In genomic region chr15:26913427-26913826, GRCm38 (mm10) we compare ENCODE assay signal across 26 mouse cellular contexts. TPM values are rescaled to one million over a fixed set of nuclear protein-coding genes. Genes with fewer than 3 reads are reported as not detected.
DNase-seq lines count a peak whose midpoint lies in the region; ATAC-seq lines count a peak whose summit lies in the region.
"Had no signal": no experiment of that assay in that cellular context is flagged by ENCODE, and none has a peak within 500 bp of the region (broad histone marks: within the 10 kb centered on the region; RNA-seq: fewer than 3 reads in every experiment).

No protein-coding gene starts in this region.

- peak; percentile 5 for DNase-seq in adrenal gland, postnatal 10 days
- DNase-seq in adrenal gland, postnatal 14 days, result no peak
- no peak for DNase-seq in lung, postnatal 25 days (ENCODE audit: low spot score)
- DNase-seq in lung, postnatal 4 days, result peak; percentile 4 to 23
- DNase-seq: adrenal gland, adult 2 months; adrenal gland, postnatal 36 days; cerebellum, adult 18-20 months; cerebellum, adult 9-10 months; cerebellum, postnatal 14 days; gastrocnemius, postnatal 10 days; gastrocnemius, postnatal 36 days; heart, adult 2 months; heart, postnatal 14 days; heart, postnatal 4 days had no signal

- H3K4me3 ChIP-seq in lung, embryonic 16.5 days (ENCODE audit: low read length), result no peak overlapping the region
- no peak overlapping the region for H3K4me3 ChIP-seq in forebrain, embryonic 16.5 days (replicated peaks; ENCODE audit: low read length)
- H3K4me3 ChIP-seq: forebrain, embryonic 10.5 days; heart, adult 2 months; heart, embryonic 10.5 days; heart, embryonic 13.5 days had no signal

- no peaks in the 10 kb centered on the region for H3K9me3 ChIP-seq in lung, embryonic 16.5 days (ENCODE audit: control insufficient read depth, low read length)
- no peaks in the 10 kb centered on the region for H3K9me3 ChIP-seq in forebrain, embryonic 16.5 days (ENCODE audit: control insufficient read depth, low read length)
- H3K9me3 ChIP-seq: heart, embryonic 13.5 days had no signal

- H3K9ac ChIP-seq in lung, embryonic 16.5 days (ENCODE audit: low read length), result no peak overlapping the region
- H3K9ac ChIP-seq in forebrain, embryonic 16.5 days (replicated peaks; ENCODE audit: low read depth, low read length), result no peak overlapping the region
- H3K9ac ChIP-seq: heart, embryonic 13.5 days; hindbrain, embryonic 14.5 days had no signal

- H3K27me3 ChIP-seq in lung, embryonic 16.5 days (ENCODE audit: control insufficient read depth, insufficient read depth, low read depth, low read length), result no peaks in the 10 kb centered on the region
- no peaks in the 10 kb centered on the region for H3K27me3 ChIP-seq in forebrain, embryonic 16.5 days (replicated peaks; ENCODE audit: control insufficient read depth, insufficient read depth, low read length)
- H3K27me3 ChIP-seq: CH12.LX; heart, embryonic 13.5 days had no signal

- H3K4me1 ChIP-seq in lung, embryonic 16.5 days (replicated peaks; ENCODE audit: control insufficient read depth, insufficient read depth, low read length), result no peaks in the 10 kb centered on the region
- H3K4me1 ChIP-seq in forebrain, embryonic 16.5 days (replicated peaks; ENCODE audit: control insufficient read depth, insufficient read depth, low read length), result no peaks in the 10 kb centered on the region
- H3K4me1 ChIP-seq: forebrain, embryonic 10.5 days; heart, embryonic 10.5 days; heart, embryonic 13.5 days had no signal

- ATAC-seq in lung, embryonic 16.5 days (ENCODE audit: low read depth), result peak; percentile 89
- no peak for ATAC-seq in forebrain, embryonic 16.5 days
- ATAC-seq: forebrain, embryonic 14.5 days; hindbrain, postnatal 0 days; inflammation-experienced regulatory T-cells, adult 6 months had no signal

- H3K36me3 ChIP-seq in lung, embryonic 16.5 days (ENCODE audit: control insufficient read depth, insufficient read depth, low read length), result no peaks in the 10 kb centered on the region
- no peaks in the 10 kb centered on the region for H3K36me3 ChIP-seq in forebrain, embryonic 16.5 days (ENCODE audit: control insufficient read depth, insufficient read depth)
- H3K36me3 ChIP-seq: forebrain, embryonic 10.5 days; G1E; heart, embryonic 10.5 days; heart, embryonic 13.5 days had no signal

- no peak overlapping the region for H3K27ac ChIP-seq in lung, embryonic 16.5 days (ENCODE audit: low read length)
- H3K27ac ChIP-seq in forebrain, embryonic 16.5 days (ENCODE audit: low read length), result no peak overlapping the region
- H3K27ac ChIP-seq: forebrain, embryonic 10.5 days; heart, adult 2 months; heart, embryonic 10.5 days; heart, embryonic 13.5 days; hindbrain, embryonic 14.5 days; hindbrain, postnatal 0 days had no signal

- no peak overlapping the region for H3K4me2 ChIP-seq in lung, embryonic 16.5 days (ENCODE audit: low read depth, low read length)
- no peak overlapping the region for H3K4me2 ChIP-seq in forebrain, embryonic 16.5 days (ENCODE audit: low read length)
- H3K4me2 ChIP-seq: heart, embryonic 13.5 days; hindbrain, embryonic 14.5 days had no signal

RNA-seq across cellular contexts. Expression of gene Fbxl7, which starts 18.0 kb away (rescaled TPM):
- 10 to 100 TPM in 1 of 2 experiments, 1 to 10 TPM in 1; 9.2 to 14.1 TPM for total RNA-seq in adrenal gland, postnatal 10 days (2021)
- 9.9 and 11.2 TPM in 2 replicates for total RNA-seq in adrenal gland, postnatal 14 days (2021)
- polyA plus RNA-seq in lung, embryonic 16.5 days (2015; fragmentation: Nextera tagmentation; extraction: Ambion mirVana), result 13.7 and 14.0 TPM in 2 replicates
- 5.1 and 5.7 TPM in 2 replicates for polyA plus RNA-seq in forebrain, embryonic 16.5 days (2015; fragmentation: Nextera tagmentation; extraction: Ambion mirVana)
- total RNA-seq: CH12.LX; granulocyte monocyte progenitor cell, adult 5-6 weeks had no signal
- polyA plus RNA-seq: G1E had no signal

Comparison
In these comparisons a context has a peak if more than half of its experiments do, and no peak if none do; other contexts are left out.
1. DNase-seq: peak in adrenal gland, postnatal 10 days (single experiment) and lung, postnatal 4 days (2 of 2); none in adrenal gland, postnatal 14 days (single experiment) and lung, postnatal 25 days (single experiment).